Mouse (Mus musculus): ENCODE measurements around the gene Xylt1. TPM values are rescaled to one million over a fixed set of nuclear protein-coding genes. Genes with fewer than 3 reads are reported as not detected.

Xylt1 gene
- polyA plus RNA-seq, 1 experiment from 2014 or later = 0.48 TPM

GRCm38 (mm10) chr7:117426366-117426765 is 45.6 kb downstream of the Xylt1 start:
- 57% methylated on average over 4 of the region's 4 CpGs for WGBS

GRCm38 (mm10) chr7:117428690-117429224 is 48.0 kb downstream of the Xylt1 start:
- Histone ChIP-seq H3K4me1 (ENCODE audit: control insufficient read depth, insufficient read depth, low read length) (0 out of 2 replicates have a peak, but pooled peaks cover 6% of the 10 kb centered on the region), H3K27me3 (replicated peaks; ENCODE audit: control insufficient read depth, insufficient read depth, low read length) (no peaks in the 10 kb centered on the region), H3K27ac (ENCODE audit: low read length) (no peak overlapping the region), H3K4me3 (ENCODE audit: low read length) (no peak overlapping the region), H3K36me3 (ENCODE audit: control insufficient read depth, insufficient read depth, low read length) (no peaks in the 10 kb centered on the region), H3K4me2 (ENCODE audit: low read depth, low read length) (no peak overlapping the region), H3K9ac (ENCODE audit: low read depth, low read length) (no peak overlapping the region), H3K9me3 (ENCODE audit: control insufficient read depth, low read length) (no peaks in the 10 kb centered on the region)
- WGBS = 44% methylated on average over 8 of the region's 8 CpGs
- peak; percentile 79 for ATAC-seq

More at GRCm38 (mm10) chr7:117426366-117426765, 45.6 kb downstream of the Xylt1 start:
- H3K36me3 ChIP-seq (ENCODE audit: control insufficient read depth, insufficient read depth, low read length) = no peaks in the 10 kb centered on the region
- peaks cover 6% of the 10 kb centered on the region; the same call in 1 of the 2 replicates for H3K4me1 ChIP-seq (ENCODE audit: control insufficient read depth, insufficient read depth, low read length)
- no peaks in the 10 kb centered on the region for H3K9me3 ChIP-seq (ENCODE audit: control insufficient read depth, low read length)
- H3K4me2 ChIP-seq (ENCODE audit: low read depth, low read length) = no peak overlapping the region
- H3K27ac ChIP-seq (ENCODE audit: low read length) = no peak overlapping the region
- ATAC-seq = no peak
- H3K4me3 ChIP-seq (ENCODE audit: low read length) = no peak overlapping the region
- no peaks in the 10 kb centered on the region for H3K27me3 ChIP-seq (replicated peaks; ENCODE audit: control insufficient read depth, insufficient read depth, low read length)
- H3K9ac ChIP-seq (ENCODE audit: low read depth, low read length) = no peak overlapping the region

GRCm38 (mm10) chr7:117429483-117429882 is 48.7 kb downstream of the Xylt1 start:
- no peak for ATAC-seq
- no peaks in the 10 kb centered on the region for H3K9me3 ChIP-seq (ENCODE audit: control insufficient read depth, low read length)
- H3K4me1 ChIP-seq (ENCODE audit: control insufficient read depth, insufficient read depth, low read length) = 0 out of 2 replicates have a peak, but pooled peaks cover 6% of the 10 kb centered on the region
- no peak overlapping the region for H3K4me3 ChIP-seq (ENCODE audit: low read length)
- H3K27ac ChIP-seq (ENCODE audit: low read length) = no peak overlapping the region
- no peaks in the 10 kb centered on the region for H3K27me3 ChIP-seq (replicated peaks; ENCODE audit: control insufficient read depth, insufficient read depth, low read length)
- H3K36me3 ChIP-seq (ENCODE audit: control insufficient read depth, insufficient read depth, low read length) = no peaks in the 10 kb centered on the region
- H3K9ac ChIP-seq (ENCODE audit: low read depth, low read length) = no peak overlapping the region
- no peak overlapping the region for H3K4me2 ChIP-seq (ENCODE audit: low read depth, low read length)
- WGBS = 70% methylated on average over 5 of the region's 5 CpGs

GRCm38 (mm10) chr7:117429895-117430294 is 49.1 kb downstream of the Xylt1 start:
- H3K27me3 ChIP-seq (replicated peaks; ENCODE audit: control insufficient read depth, insufficient read depth, low read length) = no peaks in the 10 kb centered on the region
- no peak overlapping the region for H3K4me3 ChIP-seq (ENCODE audit: low read length)
- 0 out of 2 replicates have a peak, but pooled peaks cover 6% of the 10 kb centered on the region for H3K4me1 ChIP-seq (ENCODE audit: control insufficient read depth, insufficient read depth, low read length)
- WGBS = 82% methylated on average over 3 of the region's 3 CpGs
- H3K9me3 ChIP-seq (ENCODE audit: control insufficient read depth, low read length) = no peaks in the 10 kb centered on the region
- H3K4me2 ChIP-seq (ENCODE audit: low read depth, low read length) = no peak overlapping the region
- H3K36me3 ChIP-seq (ENCODE audit: control insufficient read depth, insufficient read depth, low read length) = no peaks in the 10 kb centered on the region
- H3K27ac ChIP-seq (ENCODE audit: low read length) = no peak overlapping the region
- ATAC-seq = no peak
- H3K9ac ChIP-seq (ENCODE audit: low read depth, low read length) = no peak overlapping the region

- ATAC-seq = no peak
- Histone ChIP-seq H3K27ac (ENCODE audit: low read length) (no peak overlapping the region), H3K9me3 (ENCODE audit: control insufficient read depth, low read length) (no peaks in the 10 kb centered on the region), H3K4me2 (ENCODE audit: low read depth, low read length) (no peak overlapping the region), H3K9ac (ENCODE audit: low read depth, low read length) (no peak overlapping the region), H3K27me3 (replicated peaks; ENCODE audit: control insufficient read depth, insufficient read depth, low read length) (no peaks in the 10 kb centered on the region), H3K36me3 (ENCODE audit: control insufficient read depth, insufficient read depth, low read length) (no peaks in the 10 kb centered on the region), H3K4me1 (ENCODE audit: control insufficient read depth, insufficient read depth, low read length) (0 out of 2 replicates have a peak, but pooled peaks cover 6% of the 10 kb centered on the region), H3K4me3 (ENCODE audit: low read length) (no peak overlapping the region)
- 80% methylated on average over 5 of the region's 5 CpGs for WGBS
These were observed 49.7 kb downstream of the Xylt1 start for GRCm38 (mm10) chr7:117430361-117430935.

- Histone ChIP-seq H3K4me1 (ENCODE audit: control insufficient read depth, insufficient read depth, low read length) (0 out of 2 replicates have a peak, but pooled peaks cover 3% of the 10 kb centered on the region), H3K4me2 (ENCODE audit: low read depth, low read length) (no peak overlapping the region), H3K4me3 (ENCODE audit: low read length) (no peak overlapping the region), H3K27ac (ENCODE audit: low read length) (no peak overlapping the region), H3K27me3 (replicated peaks; ENCODE audit: control insufficient read depth, insufficient read depth, low read length) (no peaks in the 10 kb centered on the region), H3K9ac (ENCODE audit: low read depth, low read length) (no peak overlapping the region), H3K36me3 (ENCODE audit: control insufficient read depth, insufficient read depth, low read length) (no peaks in the 10 kb centered on the region), H3K9me3 (ENCODE audit: control insufficient read depth, low read length) (no peaks in the 10 kb centered on the region)
- 65% methylated on average over 9 of the region's 9 CpGs for WGBS
- ATAC-seq = no peak
These were observed 52.9 kb downstream of the Xylt1 start for GRCm38 (mm10) chr7:117433641-117434040.

- ATAC-seq = no peak
- no peaks in the 10 kb centered on the region for H3K36me3 ChIP-seq (ENCODE audit: control insufficient read depth, insufficient read depth, low read length)
- no peak overlapping the region for H3K27ac ChIP-seq (ENCODE audit: low read length)
- H3K4me1 ChIP-seq (ENCODE audit: control insufficient read depth, insufficient read depth, low read length) = no peaks in the 10 kb centered on the region
- no peaks in the 10 kb centered on the region for H3K27me3 ChIP-seq (replicated peaks; ENCODE audit: control insufficient read depth, insufficient read depth, low read length)
- no peak overlapping the region for H3K9ac ChIP-seq (ENCODE audit: low read depth, low read length)
- no peaks in the 10 kb centered on the region for H3K9me3 ChIP-seq (ENCODE audit: control insufficient read depth, low read length)
- no peak overlapping the region for H3K4me2 ChIP-seq (ENCODE audit: low read depth, low read length)
- 78% methylated on average over 3 of the region's 3 CpGs for whole genome bisulfite sequencing
- no peak overlapping the region for H3K4me3 ChIP-seq (ENCODE audit: low read length)
These were observed 54.3 kb downstream of the Xylt1 start for GRCm38 (mm10) chr7:117435091-117435490.

- H3K9ac ChIP-seq (ENCODE audit: low read depth, low read length) = no peak overlapping the region
- H3K4me3 ChIP-seq (ENCODE audit: low read length) = no peak overlapping the region
- no peak for ATAC-seq
- H3K9me3 ChIP-seq (ENCODE audit: control insufficient read depth, low read length) = no peaks in the 10 kb centered on the region
- H3K4me1 ChIP-seq (ENCODE audit: control insufficient read depth, insufficient read depth, low read length) = no peaks in the 10 kb centered on the region
- H3K27ac ChIP-seq (ENCODE audit: low read length) = no peak overlapping the region
- no peaks in the 10 kb centered on the region for H3K27me3 ChIP-seq (replicated peaks; ENCODE audit: control insufficient read depth, insufficient read depth, low read length)
- H3K4me2 ChIP-seq (ENCODE audit: low read depth, low read length) = no peak overlapping the region
- 82% methylated on average over 12 of the region's 12 CpGs for WGBS
- H3K36me3 ChIP-seq (ENCODE audit: control insufficient read depth, insufficient read depth, low read length) = no peaks in the 10 kb centered on the region
These were observed 55.1 kb downstream of the Xylt1 start for GRCm38 (mm10) chr7:117435730-117436441.

- H3K9ac ChIP-seq (ENCODE audit: low read depth, low read length) = no peak overlapping the region
- H3K4me1 ChIP-seq (ENCODE audit: control insufficient read depth, insufficient read depth, low read length) = no peaks in the 10 kb centered on the region
- no peak overlapping the region for H3K27ac ChIP-seq (ENCODE audit: low read length)
- 87% methylated on average over 11 of the region's 11 CpGs for WGBS
- no peaks in the 10 kb centered on the region for H3K36me3 ChIP-seq (ENCODE audit: control insufficient read depth, insufficient read depth, low read length)
- H3K4me2 ChIP-seq (ENCODE audit: low read depth, low read length) = no peak overlapping the region
- H3K9me3 ChIP-seq (ENCODE audit: control insufficient read depth, low read length) = no peaks in the 10 kb centered on the region
- H3K4me3 ChIP-seq (ENCODE audit: low read length) = no peak overlapping the region
- ATAC-seq = no peak
- no peaks in the 10 kb centered on the region for H3K27me3 ChIP-seq (replicated peaks; ENCODE audit: control insufficient read depth, insufficient read depth, low read length)
These were observed 56.1 kb downstream of the Xylt1 start for GRCm38 (mm10) chr7:117436892-117437291.

All from intestine, embryonic 16.5 days (tissue).